Mouse (Mus musculus) CH12.LX (cell line): ENCODE measurements at regions not wholly inside any gene's neighbourhood (a gene's known extent, or its start where the extent isn't known, plus 50 kb on each side); places are given as distances from the start of the nearest gene placed in this dataset.

ENCODE experiments used
- DNase-seq: peaks from one replicate; pipeline ENCODE4 v3.0.0-alpha.2; 2013; ENCODE audit errors: extremely low read depth
- H3K27ac ChIP-seq: 2 replicates; pipeline ENCODE4 v1.5.1; 2012; ENCODE audit warnings: low read depth, mild to moderate bottlenecking, control low read depth, moderate library complexity; ENCODE audit not compliant: insufficient read depth
- H3K27me3 ChIP-seq: replicated peaks from 2 replicates; pipeline ENCODE3; 2012; ENCODE audit warnings: inconsistent platforms
- H3K36me3 ChIP-seq, 2 experiments: replicated peaks in 1 of 2; 2 replicates each; pipeline versions ENCODE3 to v1.6.1; 2012; ENCODE audit warnings: inconsistent platforms in 1 of 2, low read length in 1 of 2, mild to moderate bottlenecking in 1 of 2, mixed read lengths in 1 of 2, moderate library complexity in 1 of 2; ENCODE audit not compliant: control insufficient read depth in 1 of 2, insufficient read depth in 1 of 2
- H3K4me1 ChIP-seq, 2 experiments: 2 replicates each; pipeline ENCODE4 v1.6.1; 2012; ENCODE audit warnings: inconsistent platforms in 1 of 2, moderate library complexity in 1 of 2; ENCODE audit not compliant: insufficient read depth in 2 of 2, control insufficient read depth in 1 of 2
- H3K4me2 ChIP-seq: 2 replicates; pipeline ENCODE4 v1.6.1; 2012; ENCODE audit warnings: low read depth, mild to moderate bottlenecking, control low read depth; ENCODE audit not compliant: poor library complexity, insufficient read depth, severe bottlenecking
- H3K4me3 ChIP-seq, 3 experiments: fragments of 150-350 bp in 1 of 3; sonication (generic) in 1 of 3; replicated peaks in 1 of 3; 2 replicates each; pipeline versions ENCODE3 to v1.5.1; 2011 to 2012; ENCODE audit warnings: low read depth in 2 of 3, low read length in 2 of 3, mild to moderate bottlenecking in 2 of 3, moderate library complexity in 2 of 3, control low read depth in 1 of 3, improper control_type of control experiment in 1 of 3, inconsistent platforms in 1 of 3, mixed read lengths in 1 of 3; ENCODE audit not compliant: poor library complexity in 1 of 3
- H3K79me2 ChIP-seq: replicated peaks from 2 replicates; pipeline ENCODE4 v1.6.1; 2012; ENCODE audit warnings: mild to moderate bottlenecking, moderate library complexity; ENCODE audit not compliant: control insufficient read depth, poor library complexity, insufficient read depth, severe bottlenecking; ENCODE audit errors: extremely low read depth
- H3K9ac ChIP-seq: 2 replicates; pipeline ENCODE4 v1.6.1; 2012; ENCODE audit warnings: low read depth, mild to moderate bottlenecking, control low read depth, moderate library complexity; ENCODE audit not compliant: insufficient read depth
- H3K9me3 ChIP-seq: replicated peaks from 2 replicates; pipeline ENCODE3; 2012; ENCODE audit warnings: low read length, inconsistent platforms, mixed read lengths
- BHLHE40 ChIP-seq: IDR thresholded peaks from 2 replicates; pipeline ENCODE4 v1.6.1; 2011; ENCODE audit warnings: mild to moderate bottlenecking, low read depth, low read length, improper control_type of control experiment
- E2F4 ChIP-seq: IDR thresholded peaks from 2 replicates; pipeline ENCODE4 v1.6.1; 2011; ENCODE audit warnings: low read depth, low read length, improper control_type of control experiment; ENCODE audit not compliant: insufficient replicate concordance
- EP300 ChIP-seq: IDR thresholded peaks from 2 replicates; pipeline ENCODE4 v1.6.1; 2011; ENCODE audit warnings: low read length, improper control_type of control experiment
- ETS1 ChIP-seq: conservative IDR thresholded peaks from 2 replicates; pipeline ENCODE4 v1.6.1; 2012; ENCODE audit warnings: low read depth, mild to moderate bottlenecking, inconsistent platforms, low read length, improper control_type of control experiment, moderate library complexity
- GABPA ChIP-seq: IDR thresholded peaks from 2 replicates; pipeline ENCODE4 v1.6.1; 2012; ENCODE audit warnings: low read depth, low read length, improper control_type of control experiment, inconsistent platforms; ENCODE audit not compliant: insufficient replicate concordance
- HCFC1 ChIP-seq: IDR thresholded peaks from 2 replicates; pipeline ENCODE4 v1.6.1; 2012; ENCODE audit warnings: low read depth, mild to moderate bottlenecking, inconsistent platforms, low read length, improper control_type of control experiment
- MAFK ChIP-seq: IDR thresholded peaks from 2 replicates; pipeline ENCODE4 v1.6.1; 2011; ENCODE audit warnings: low read length, improper control_type of control experiment; ENCODE audit not compliant: insufficient replicate concordance
- MAX ChIP-seq: IDR thresholded peaks from 2 replicates; pipeline ENCODE4 v1.6.1; 2011; ENCODE audit warnings: low read length, improper control_type of control experiment
- MXI1 ChIP-seq: IDR thresholded peaks from 2 replicates; pipeline ENCODE4 v1.6.1; 2011; ENCODE audit warnings: mild to moderate bottlenecking, low read depth, low read length, improper control_type of control experiment
- NRF1 ChIP-seq: IDR thresholded peaks from 2 replicates; pipeline ENCODE4 v1.6.1; 2014; ENCODE audit warnings: low read depth, mild to moderate bottlenecking, inconsistent platforms, low read length, improper control_type of control experiment, moderate library complexity
- POLR2AphosphoS2 ChIP-seq: IDR thresholded peaks from 2 replicates; pipeline ENCODE4 v1.6.1; 2011; ENCODE audit warnings: low read depth, low read length, improper control_type of control experiment
- TBP ChIP-seq: conservative IDR thresholded peaks from 2 replicates; pipeline ENCODE4 v1.6.1; 2011; ENCODE audit warnings: low read depth, low read length, improper control_type of control experiment
- UBTF ChIP-seq: IDR thresholded peaks from 2 replicates; pipeline ENCODE4 v1.6.1; 2012; ENCODE audit warnings: low read depth, mild to moderate bottlenecking, inconsistent platforms, low read length, improper control_type of control experiment, moderate library complexity
- USF2 ChIP-seq: conservative IDR thresholded peaks from 2 replicates; pipeline ENCODE4 v1.6.1; 2011; ENCODE audit warnings: low read depth, low read length, improper control_type of control experiment
- ZMIZ1 ChIP-seq: IDR thresholded peaks from 2 replicates; pipeline ENCODE4 v1.6.1; 2012; ENCODE audit warnings: low read depth, mild to moderate bottlenecking, inconsistent platforms, low read length, improper control_type of control experiment
- ZNF384 ChIP-seq: IDR thresholded peaks from 2 replicates; pipeline ENCODE4 v1.6.1; 2012; ENCODE audit warnings: low read depth, low read length, improper control_type of control experiment, inconsistent platforms
- dilution Hi-C: fragments of 300-500 bp; cut with MboI; formaldehyde crosslinking; loops from 2 replicates; pipeline ENCODE4 v1.14.3; 2020; ENCODE audit warnings: low sequenced_read_pairs; ENCODE audit not compliant: extremely low pct_unique_long_range_greater_than_20kb, extremely low pct_ligation_motif_present
- in situ Hi-C: fragments of 300-500 bp; cut with MboI; formaldehyde crosslinking; loops from 3 replicates; pipeline ENCODE4 v1.14.3; 2019; ENCODE audit warnings: low sequenced_read_pairs, low pct_ligation_motif_present, low pct_unique_long_range_greater_than_20kb, mixed read lengths

GRCm38 (mm10) chr12:33612378-33612777 is 182.9 kb downstream of the Twistnb start:
- H3K27ac ChIP-seq = no peak overlapping the region
- dilution Hi-C loops = no loop called here
- no peak overlapping the region for H3K9ac ChIP-seq
- TF ChIP-seq BHLHE40 = 0 out of 2 replicates have a peak, but pooled peaks have one; percentile 12
- TF ChIP-seq ZNF384 = no peak
- TF ChIP-seq ETS1 = 0 out of 2 replicates have a peak, but pooled peaks have one; percentile 14
- TF ChIP-seq EP300 = peak; percentile 55
- TF ChIP-seq, all 38 proteins: peak for 3
- Histone ChIP-seq H3K4me2 (no peak overlapping the region), H3K9me3 (no peaks in the 10 kb centered on the region), H3K4me1 (peaks cover 4 to 34% of the 10 kb centered on the region in 2 experiments; a peak in 3 of 4 replicates), H3K4me3 (no peak overlapping the region), H3K27me3 (no peaks in the 10 kb centered on the region), H3K36me3 (no peaks in the 10 kb centered on the region), H3K79me2 (no peaks in the 10 kb centered on the region)
- peak; percentile 48 for DNase-seq
- in situ Hi-C loops = no loop called here

- no peak overlapping the region for H3K9ac ChIP-seq
- no peak overlapping the region for H3K4me3 ChIP-seq
- no peak for DNase-seq
- dilution Hi-C loops = no loop called here
- H3K4me2 ChIP-seq = no peak overlapping the region
- H3K27me3 ChIP-seq = no peaks in the 10 kb centered on the region
- H3K4me1 ChIP-seq = no peaks in the 10 kb centered on the region
- H3K36me3 ChIP-seq = no peaks in the 10 kb centered on the region
- H3K79me2 ChIP-seq = no peaks in the 10 kb centered on the region
- in situ Hi-C loops = no loop called here
- TF ChIP-seq HCFC1 (no peak), ETS1 (no peak), UBTF (no peak), MAX (no peak), MXI1 (no peak), USF2 (no peak), MAFK (no peak), E2F4 (no peak), POLR2AphosphoS2 (no peak)
- no peaks in the 10 kb centered on the region for H3K9me3 ChIP-seq
- H3K27ac ChIP-seq = no peak overlapping the region
These were observed 191.0 kb downstream of the Twistnb start for GRCm38 (mm10) chr12:33620391-33620790.

- in situ Hi-C loops = no loop called here
- TF ChIP-seq NRF1 (no peak), ZMIZ1 (no peak), E2F4 (no peak), TBP (no peak), UBTF (no peak), GABPA (no peak)
These were observed 196.9 kb downstream of the Twistnb start for GRCm38 (mm10) chr12:33626092-33626882.

More at GRCm38 (mm10) chr12:33626092-33626882, 196.9 kb downstream of the Twistnb start:
- Histone ChIP-seq H3K4me1 (no peaks in the 10 kb centered on the region), H3K9ac (no peak overlapping the region), H3K27me3 (no peaks in the 10 kb centered on the region), H3K79me2 (no peaks in the 10 kb centered on the region), H3K4me2 (no peak overlapping the region), H3K4me3 (no peak overlapping the region), H3K36me3 (no peaks in the 10 kb centered on the region), H3K9me3 (no peaks in the 10 kb centered on the region), H3K27ac (no peak overlapping the region)
- dilution Hi-C loops = no loop called here
- DNase-seq = no peak
